Mouse (Mus musculus) MEL (cell line): Measurements from ENCODE around the gene Cdadc1. TPM values are rescaled to one million over a fixed set of nuclear protein-coding genes. Genes with fewer than 3 reads are reported as not detected.

Experiments
- DNase-seq: peaks from one replicate; pipeline ENCODE4 v3.0.0; 2011; ENCODE audit warnings: low read depth, low spot score
- H3K27ac ChIP-seq: 2 replicates; pipeline ENCODE4 v1.5.1; 2012; ENCODE audit warnings: low read depth, mild to moderate bottlenecking, control low read depth, low read length, moderate library complexity; ENCODE audit not compliant: control insufficient read depth
- H3K27me3 ChIP-seq, 2 experiments: fragments of 150-350 bp in 1 of 2; sonication (generic) in 1 of 2; 2 replicates each; pipeline ENCODE4 v1.6.1; 2012; ENCODE audit warnings: low read length in 2 of 2, mild to moderate bottlenecking in 2 of 2, improper control_type of control experiment in 1 of 2, moderate library complexity in 1 of 2; ENCODE audit not compliant: insufficient read depth in 2 of 2, control insufficient read depth in 1 of 2
- H3K36me3 ChIP-seq, 2 experiments: 2 replicates each; pipeline ENCODE4 v1.6.1; 2012 to 2014; ENCODE audit warnings: low read length in 2 of 2, improper control_type of control experiment in 1 of 2, inconsistent platforms in 1 of 2, mild to moderate bottlenecking in 1 of 2; ENCODE audit not compliant: insufficient read depth in 2 of 2, control insufficient read depth in 1 of 2
- H3K4me1 ChIP-seq, 2 experiments: fragments of 150-350 bp in 1 of 2; sonication (generic) in 1 of 2; 2 replicates each; pipeline ENCODE4 v1.6.1; 2012; ENCODE audit warnings: low read length in 2 of 2, improper control_type of control experiment in 1 of 2, mild to moderate bottlenecking in 1 of 2; ENCODE audit not compliant: insufficient read depth in 2 of 2, control insufficient read depth in 1 of 2
- H3K4me3 ChIP-seq, 2 experiments: fragments of 150-350 bp in 1 of 2; sonication (generic) in 1 of 2; 2 replicates each; pipeline ENCODE4 v1.5.1; 2012; ENCODE audit warnings: low read depth in 2 of 2, low read length in 2 of 2, mild to moderate bottlenecking in 2 of 2, moderate library complexity in 2 of 2, control low read depth in 1 of 2, improper control_type of control experiment in 1 of 2; ENCODE audit not compliant: control insufficient read depth in 1 of 2, insufficient read depth in 1 of 2
- H3K79me2 ChIP-seq: 2 replicates; pipeline ENCODE4 v1.6.1; 2012; ENCODE audit warnings: mild to moderate bottlenecking, low read length, moderate library complexity; ENCODE audit not compliant: control insufficient read depth, poor library complexity, insufficient read depth
- H3K9ac ChIP-seq: 2 replicates; pipeline ENCODE4 v1.6.1; 2012; ENCODE audit warnings: low read depth, mild to moderate bottlenecking, control low read depth, low read length, moderate library complexity; ENCODE audit not compliant: control insufficient read depth, poor library complexity, severe bottlenecking
- H3K9me3 ChIP-seq: fragments of 150-350 bp; sonication (generic); replicated peaks from 2 replicates; pipeline ENCODE4 v1.6.1; 2012; ENCODE audit warnings: mild to moderate bottlenecking, low read length, improper control_type of control experiment, moderate library complexity; ENCODE audit not compliant: insufficient read depth
- CHD1 ChIP-seq: IDR thresholded peaks from 2 replicates; pipeline ENCODE4 v1.6.1; 2012; ENCODE audit warnings: low read depth, mild to moderate bottlenecking, inconsistent platforms, low read length, improper control_type of control experiment
- CTCF ChIP-seq, 3 experiments: IDR thresholded peaks in 2 of 3; conservative IDR thresholded peaks in 1 of 3; 2 replicates each; pipeline ENCODE4 v1.5.1; 2011 to 2012; ENCODE audit warnings: low read length in 3 of 3, low read depth in 2 of 3, mild to moderate bottlenecking in 2 of 3, improper control_type of control experiment in 1 of 3, inconsistent platforms in 1 of 3, mixed read lengths in 1 of 3, moderate library complexity in 1 of 3; ENCODE audit not compliant: control insufficient read depth in 1 of 3, insufficient read depth in 1 of 3, poor library complexity in 1 of 3, severe bottlenecking in 1 of 3
- EP300 ChIP-seq, 2 experiments: IDR thresholded peaks; 2 replicates each; pipeline ENCODE4 v1.6.1; 2011; ENCODE audit warnings: improper control_type of control experiment in 2 of 2, low read length in 2 of 2, low read depth in 1 of 2, mild to moderate bottlenecking in 1 of 2
- GATA1 ChIP-seq: IDR thresholded peaks from 2 replicates; pipeline ENCODE4 v1.6.1; 2011; ENCODE audit warnings: low read depth, low read length, improper control_type of control experiment
- JUND ChIP-seq: IDR thresholded peaks from 2 replicates; pipeline ENCODE4 v1.6.1; 2011; ENCODE audit warnings: low read depth, mild to moderate bottlenecking, improper control_type of control experiment, low read length
- KAT2A ChIP-seq: conservative IDR thresholded peaks from 2 replicates; pipeline ENCODE4 v1.6.1; 2012; ENCODE audit warnings: low read depth, low read length, improper control_type of control experiment, inconsistent platforms
- MAZ ChIP-seq: IDR thresholded peaks from 2 replicates; pipeline ENCODE4 v1.6.1; 2012; ENCODE audit warnings: low read depth, mild to moderate bottlenecking, inconsistent platforms, low read length, improper control_type of control experiment
- MEF2A ChIP-seq: IDR thresholded peaks from 2 replicates; pipeline ENCODE4 v1.6.1; 2014; ENCODE audit warnings: low read depth, mild to moderate bottlenecking, inconsistent platforms, low read length, improper control_type of control experiment; ENCODE audit not compliant: poor library complexity, insufficient replicate concordance, severe bottlenecking; ENCODE audit errors: extremely low read depth
- MYB ChIP-seq: IDR thresholded peaks from 2 replicates; pipeline ENCODE4 v1.6.1; 2011; ENCODE audit warnings: mild to moderate bottlenecking, low read depth, low read length, improper control_type of control experiment
- MYC ChIP-seq: IDR thresholded peaks from 2 replicates; pipeline ENCODE4 v1.6.1; 2011; ENCODE audit warnings: low read depth, mild to moderate bottlenecking, low read length, improper control_type of control experiment, moderate library complexity
- NELFE ChIP-seq: IDR thresholded peaks from 2 replicates; pipeline ENCODE4 v1.6.1; 2011; ENCODE audit warnings: low read depth, low read length, improper control_type of control experiment
- POLR2A ChIP-seq, 2 experiments: IDR thresholded peaks; 2 replicates each; pipeline ENCODE4 v1.6.1; 2011 to 2012; ENCODE audit warnings: low read length in 2 of 2, mild to moderate bottlenecking in 2 of 2, control low read depth in 1 of 2, improper control_type of control experiment in 1 of 2, low read depth in 1 of 2, moderate library complexity in 1 of 2; ENCODE audit not compliant: control insufficient read depth in 1 of 2, insufficient read depth in 1 of 2, poor library complexity in 1 of 2
- POLR2AphosphoS5 ChIP-seq: IDR thresholded peaks from 2 replicates; pipeline ENCODE4 v1.6.1; 2012; ENCODE audit warnings: low read depth, borderline replicate concordance, mild to moderate bottlenecking, inconsistent platforms, low read length, moderate library complexity, mixed read lengths
- TAL1 ChIP-seq: IDR thresholded peaks from 2 replicates; pipeline ENCODE4 v1.6.1; 2012; ENCODE audit warnings: mild to moderate bottlenecking, inconsistent platforms, low read length, moderate library complexity, mixed read lengths
- TBP ChIP-seq: IDR thresholded peaks from 2 replicates; pipeline ENCODE4 v1.8.0; 2011; ENCODE audit warnings: low read depth, low read length, improper control_type of control experiment
- TCF12 ChIP-seq: IDR thresholded peaks from 2 replicates; pipeline ENCODE4 v1.6.1; 2014; ENCODE audit warnings: low read depth, mild to moderate bottlenecking, inconsistent platforms, low read length, improper control_type of control experiment, moderate library complexity
- USF1 ChIP-seq: IDR thresholded peaks from 2 replicates; pipeline ENCODE4 v1.6.1; 2014; ENCODE audit warnings: low read depth, mild to moderate bottlenecking, inconsistent platforms, low read length, improper control_type of control experiment, moderate library complexity
- polyA plus RNA-seq, 2 experiments: library from polyadenylated mRNA; stranded (reverse) in 1 of 2; unstranded in 1 of 2; fragments of >175 nt in 1 of 2; fragments of >200 nt in 1 of 2; gene quantifications; 2 replicates each; pipeline versions ENCODE4 v1.2.1 to v1.2.4; 2012; ENCODE audit warnings: low replicate concordance in 2 of 2, low read depth in 1 of 2; ENCODE audit not compliant: insufficient read length in 2 of 2, insufficient read depth in 1 of 2, missing spikeins in 1 of 2
- total RNA-seq: library from RNA; depleted of rRNA; stranded (reverse); fragments of 300-350 nt; gene quantifications from 2 replicates; pipeline ENCODE4 v1.2.3, GENCODE M21; 2012

The Cdadc1 gene
- total and polyA plus RNA-seq, 3 experiments, result 16.4 to 23.8 TPM; not detected in 1

DNA sequence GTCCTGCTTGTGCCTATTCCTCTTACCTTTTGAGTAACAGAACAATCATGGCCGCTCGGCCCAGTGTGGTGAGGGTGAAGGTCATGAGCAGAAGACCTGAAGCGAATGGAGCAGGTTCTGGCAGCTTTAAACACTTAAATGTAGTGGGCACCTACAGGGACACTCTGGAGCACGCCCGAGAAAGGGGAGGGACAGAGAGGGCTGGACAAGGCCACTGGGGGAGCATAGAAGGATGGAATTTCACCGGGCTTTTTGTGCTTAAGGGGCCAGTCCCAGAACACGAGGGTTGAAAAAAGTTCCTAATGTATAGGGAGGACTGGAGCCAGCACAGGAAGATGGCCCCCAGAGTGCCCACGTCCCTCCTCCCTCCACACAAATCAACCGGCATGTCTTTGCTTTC, 36.2 kb upstream of the Cdadc1 start:
- no peaks in the 10 kb centered on the region for H3K27me3 ChIP-seq
- DNase-seq, result no peak

DNA sequence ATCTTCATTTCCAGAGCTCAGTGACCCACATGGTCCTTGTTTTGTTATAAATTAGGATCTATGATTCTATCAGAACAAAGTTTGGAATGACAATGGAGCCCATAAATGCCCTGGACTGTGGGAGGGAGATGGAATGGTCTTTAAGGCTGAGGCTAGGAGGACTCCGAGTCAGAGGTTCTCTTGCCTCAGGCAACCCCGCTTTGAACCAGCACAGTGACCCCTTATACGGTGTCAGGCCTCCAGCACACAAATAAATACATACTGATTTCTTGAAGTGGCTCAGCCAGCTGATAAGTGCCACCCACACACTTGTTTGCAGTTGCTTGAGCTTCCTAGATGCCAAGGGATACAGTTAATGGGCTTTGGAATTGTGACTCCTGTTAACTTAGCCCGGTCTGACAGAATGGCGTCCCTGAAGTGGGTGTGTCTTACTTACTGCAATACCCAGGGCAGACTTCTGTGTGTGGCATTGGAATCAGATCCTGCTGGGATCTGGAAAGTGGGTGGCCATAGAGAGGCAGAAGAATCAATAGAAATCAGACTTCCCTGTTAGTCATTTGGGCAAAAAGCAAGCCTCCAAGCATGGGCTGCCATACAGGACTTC, 35.6 kb upstream of the Cdadc1 start:
- no peak for DNase-seq
- no peak overlapping the region for H3K4me3 ChIP-seq
- no peaks in the 10 kb centered on the region for H3K36me3 ChIP-seq
- no peaks in the 10 kb centered on the region for H3K9me3 ChIP-seq
- no peak overlapping the region for H3K27ac ChIP-seq
- H3K27me3 ChIP-seq, result no peaks in the 10 kb centered on the region
- no peaks in the 10 kb centered on the region for H3K4me1 ChIP-seq
- no peak overlapping the region for H3K9ac ChIP-seq
- TF ChIP-seq TBP (no peak), GATA1 (no peak), MYB (no peak), TCF12 (no peak), CHD1 (no peak), JUND (no peak)
- H3K79me2 ChIP-seq, result no peaks in the 10 kb centered on the region

More for the DNA sequence above, 36.2 kb upstream of the Cdadc1 start:
- H3K9me3 ChIP-seq, result no peaks in the 10 kb centered on the region
- no peak overlapping the region for H3K9ac ChIP-seq
- no peaks in the 10 kb centered on the region for H3K4me1 ChIP-seq
- H3K79me2 ChIP-seq, result no peaks in the 10 kb centered on the region
- no peak overlapping the region for H3K27ac ChIP-seq
- no peaks in the 10 kb centered on the region for H3K36me3 ChIP-seq
- TF ChIP-seq NELFE (no peak), TAL1 (no peak), CHD1 (no peak), CTCF (IDR thresholded peaks at IDR 0.05 in 2 of 3, conservative IDR thresholded peaks at IDR 0.05 in 1 of 3; ENCODE audit: control insufficient read depth in 1 of 3, insufficient read depth in 1 of 3, low read depth in 2 of 3, low read length in 3 of 3, poor library complexity in 1 of 3, severe bottlenecking in 1 of 3) (no peak), MAZ (no peak), POLR2A (IDR thresholded peaks at IDR 0.05; ENCODE audit: control insufficient read depth in 1 of 2, insufficient read depth in 1 of 2, low read depth in 1 of 2, low read length in 2 of 2, poor library complexity in 1 of 2) (no peak), USF1 (no peak), MEF2A (no peak), EP300 (IDR thresholded peaks at IDR 0.05; ENCODE audit: low read depth in 1 of 2, low read length in 2 of 2) (no peak), KAT2A (no peak)
- TF ChIP-seq, all 39 proteins: peak for 0
- no peak overlapping the region for H3K4me3 ChIP-seq

- no peak for DNase-seq
- no peaks in the 10 kb centered on the region for H3K4me1 ChIP-seq
- no peaks in the 10 kb centered on the region for H3K9me3 ChIP-seq
- H3K27ac ChIP-seq, result no peak overlapping the region
- H3K79me2 ChIP-seq, result no peaks in the 10 kb centered on the region
- H3K36me3 ChIP-seq, result no peaks in the 10 kb centered on the region
- TF ChIP-seq POLR2AphosphoS5, result no peak
- TF ChIP-seq MYC, result no peak
- no peak for TF ChIP-seq USF1
- H3K27me3 ChIP-seq, result no peaks in the 10 kb centered on the region
- no peak overlapping the region for H3K9ac ChIP-seq
- no peak overlapping the region for H3K4me3 ChIP-seq
Observed at GRCm38 (mm10) chr14:59632067-59632466, 34.3 kb upstream of the Cdadc1 start.
